Mouse (Mus musculus): ENCODE results near the gene Casp14.
"Not testable (repeated sequence)": the region's sequence is repeated elsewhere in the genome, so short reads cannot be mapped to it uniquely, and the experiment has no call there.

The Casp14 gene

DNA sequence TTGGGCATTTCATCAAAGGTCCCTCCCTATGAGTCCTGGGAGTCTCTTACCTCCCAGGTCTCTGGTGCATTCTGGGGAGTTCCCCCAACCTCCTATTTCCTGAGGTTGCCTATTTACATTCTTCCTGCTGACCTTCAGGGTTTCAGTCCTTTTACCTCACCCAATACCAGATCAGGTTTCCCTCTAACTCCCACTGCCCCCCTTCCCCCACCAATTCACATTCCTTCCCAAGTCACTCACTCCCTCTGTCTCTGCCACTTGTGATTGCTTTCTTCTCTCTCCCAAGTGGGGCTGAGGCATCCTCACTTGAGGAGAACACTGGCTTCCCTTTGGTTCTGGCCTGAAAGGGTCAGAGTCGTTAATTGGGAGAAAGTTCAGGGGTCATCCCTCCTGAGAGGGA, 48.0 kb downstream of the Casp14 start:
- DNase-seq (ENCODE audit: low spot score) = not testable (repeated sequence)

DNA sequence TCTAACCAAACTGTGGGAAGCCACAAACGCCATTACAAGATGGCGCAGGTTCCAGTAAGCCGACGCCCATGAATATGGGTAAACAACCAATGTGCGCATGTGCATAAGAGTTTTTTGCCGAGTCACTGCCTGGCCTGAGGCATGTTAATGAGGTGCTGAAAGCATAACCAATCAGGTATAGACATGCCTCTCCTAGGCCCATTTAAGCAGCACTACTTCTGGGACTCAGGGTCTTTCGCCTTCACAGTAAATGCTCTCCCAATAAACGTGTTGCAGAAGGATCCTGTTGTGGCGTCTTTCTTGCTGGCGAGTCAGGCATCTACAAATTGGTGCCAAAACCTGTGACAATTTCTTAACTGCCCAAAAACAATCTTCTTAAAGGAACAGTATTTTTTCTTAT, 51.4 kb downstream of the Casp14 start:
- not testable (repeated sequence) for DNase-seq (ENCODE audit: low spot score)

DNA sequence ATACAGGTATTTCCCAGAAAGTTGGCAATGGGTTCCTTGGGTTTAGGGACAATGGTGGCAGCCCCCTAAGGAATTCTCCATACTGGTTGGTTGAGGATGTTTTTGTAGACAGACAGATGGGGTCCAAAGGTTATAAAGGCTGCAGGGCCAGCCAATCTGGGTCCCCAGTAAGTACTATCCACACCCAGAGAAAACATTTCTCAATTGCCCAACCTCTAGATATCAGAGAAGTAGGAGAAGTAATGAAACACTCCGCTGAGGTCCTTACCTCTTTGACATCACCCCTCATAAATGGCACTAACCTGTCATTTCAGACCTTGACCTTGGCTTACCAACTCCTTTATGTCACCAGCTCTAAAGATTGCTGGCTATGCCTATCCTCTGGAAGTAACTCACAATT, 53.5 kb downstream of the Casp14 start:
- DNase-seq (ENCODE audit: low spot score) = no peak

Data from urinary bladder, postnatal 10 days (tissue).